Mouse (Mus musculus): Measurements from ENCODE around the gene Foxn1.

DNA sequence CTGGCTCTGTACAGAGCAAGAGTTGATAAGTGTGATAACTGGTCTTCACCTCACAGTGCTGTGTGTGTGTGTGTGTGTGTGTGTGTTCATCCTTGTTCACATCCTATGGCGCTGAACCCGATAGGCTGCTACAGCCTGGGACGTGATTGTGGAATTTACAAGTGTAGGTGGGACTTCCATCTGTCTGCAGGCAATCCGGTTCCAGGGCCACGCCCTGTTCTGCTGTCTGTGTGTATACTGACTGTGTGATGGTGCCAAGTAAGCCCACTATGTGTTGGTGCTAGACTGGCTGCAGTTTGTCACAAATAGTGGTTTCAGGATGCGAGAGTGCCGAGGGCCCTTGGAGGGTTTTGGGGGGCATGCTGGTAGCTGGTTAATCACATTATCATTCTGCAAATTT lies 4.1 kb downstream of the Foxn1 start:
- TF ChIP-seq CTCF (IDR thresholded peaks at IDR 0.05; ENCODE audit: low read depth) (no peak), EP300 (IDR thresholded peaks at IDR 0.05; ENCODE audit: low read depth) (no peak)
